Mouse (Mus musculus): ENCODE measurements around the gene Maml2.

Gene Maml2

DNA sequence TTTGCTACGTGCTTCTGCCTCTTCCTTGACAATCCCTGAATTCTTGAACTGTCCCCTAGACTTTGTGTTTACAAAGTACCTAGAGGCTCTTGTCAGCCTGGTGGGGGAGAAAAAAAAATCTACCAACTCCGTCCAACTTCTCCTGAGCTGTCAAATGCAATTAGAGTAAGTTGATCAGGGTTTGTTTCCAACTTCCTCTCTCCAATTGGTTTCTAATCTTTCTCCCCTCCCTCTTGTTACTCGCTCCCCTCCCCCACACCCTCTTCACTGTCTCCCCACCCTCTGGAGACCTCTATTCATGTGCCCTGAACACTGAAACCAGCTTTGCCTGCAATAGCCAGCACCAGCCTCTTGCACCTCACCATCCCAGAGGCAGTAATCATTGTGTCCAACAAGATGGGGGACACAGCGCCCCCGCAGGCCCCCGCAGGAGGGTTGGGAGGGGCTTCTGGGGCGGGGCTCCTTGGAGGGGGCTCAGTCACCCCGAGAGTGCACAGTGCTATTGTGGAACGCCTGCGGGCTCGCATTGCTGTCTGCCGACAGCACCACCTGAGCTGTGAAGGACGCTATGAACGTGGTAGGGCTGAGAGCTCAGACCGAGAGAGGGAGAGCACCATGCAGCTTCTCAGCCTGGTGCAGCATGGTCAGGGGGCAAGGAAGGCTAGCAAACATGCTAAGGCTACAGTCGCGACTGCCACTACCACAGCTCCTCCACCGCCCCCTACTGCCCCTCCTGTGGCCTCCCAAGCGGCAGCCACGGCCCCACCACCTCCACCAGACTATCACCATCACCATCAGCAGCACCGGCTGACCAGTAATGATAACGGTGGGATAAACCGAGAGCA, at the start of gene Maml2:
Gene Maml2, plus strand, starts transcription at position 290 of the 845 bp plus-strand sequence.
- peak; percentile 63 to 69 for DNase-seq

DNA sequence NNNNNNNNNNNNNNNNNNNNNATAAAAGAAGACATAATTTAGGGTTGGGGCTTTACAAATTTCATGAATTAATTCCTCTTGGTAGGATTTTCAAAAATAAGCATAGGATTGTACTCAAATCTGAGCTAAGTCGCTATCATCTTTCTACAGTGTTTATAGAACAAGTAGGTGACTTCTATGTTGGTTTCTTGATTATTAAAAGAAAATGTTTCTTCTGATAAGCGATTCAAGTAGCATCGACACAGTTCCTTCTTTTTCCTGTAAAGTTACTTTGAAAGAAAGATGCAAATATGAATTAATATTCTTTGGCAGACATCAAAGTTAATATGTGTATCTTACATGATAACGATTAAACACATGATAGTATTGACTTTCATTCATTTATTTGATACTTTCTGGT, 49.7 kb upstream of the Maml2 start:
- no peak for DNase-seq

- DNase-seq: no peak
Measured at GRCm38 (mm10) chr9:13251251-13251650, 46.5 kb upstream of the Maml2 start.

DNA sequence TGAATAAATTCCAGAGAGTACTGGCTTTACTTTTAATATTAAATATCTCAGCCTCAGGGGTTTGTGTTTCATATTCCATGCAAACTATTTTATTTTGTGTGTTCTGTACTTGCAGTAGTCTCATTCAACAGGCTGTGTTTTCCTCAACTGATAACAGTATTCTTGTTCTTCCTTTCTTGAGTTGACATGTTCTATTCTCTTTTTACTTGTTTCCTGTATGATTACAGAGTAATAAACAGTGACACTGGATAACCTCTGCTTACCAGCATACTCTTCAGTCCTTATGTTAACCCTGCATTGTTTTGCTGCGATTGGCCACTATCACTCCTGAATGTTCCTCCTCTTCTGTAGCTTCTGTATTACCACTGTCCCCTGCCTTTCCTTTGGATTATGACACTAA, 41.0 kb upstream of the Maml2 start:
- no peak for DNase-seq

DNA sequence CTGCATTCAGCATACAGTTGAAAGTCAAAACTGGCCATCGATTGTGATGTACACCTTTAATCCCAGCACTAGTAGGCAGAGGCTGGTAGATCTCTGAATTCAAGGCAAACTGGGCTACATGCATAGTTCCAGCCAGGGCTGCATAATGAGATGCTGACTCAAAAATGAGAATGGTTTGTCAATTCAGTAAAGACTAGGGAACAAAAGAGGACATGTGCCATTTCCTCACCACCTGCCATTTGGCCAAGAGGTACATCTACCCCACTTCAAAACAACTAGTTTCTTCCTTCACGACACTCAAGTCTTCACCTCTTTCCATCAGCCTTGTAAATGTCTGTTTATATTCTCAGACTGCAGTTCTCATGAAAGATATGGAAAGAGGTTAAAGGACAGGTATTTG, 39.6 kb upstream of the Maml2 start:
- no peak for DNase-seq

DNA sequence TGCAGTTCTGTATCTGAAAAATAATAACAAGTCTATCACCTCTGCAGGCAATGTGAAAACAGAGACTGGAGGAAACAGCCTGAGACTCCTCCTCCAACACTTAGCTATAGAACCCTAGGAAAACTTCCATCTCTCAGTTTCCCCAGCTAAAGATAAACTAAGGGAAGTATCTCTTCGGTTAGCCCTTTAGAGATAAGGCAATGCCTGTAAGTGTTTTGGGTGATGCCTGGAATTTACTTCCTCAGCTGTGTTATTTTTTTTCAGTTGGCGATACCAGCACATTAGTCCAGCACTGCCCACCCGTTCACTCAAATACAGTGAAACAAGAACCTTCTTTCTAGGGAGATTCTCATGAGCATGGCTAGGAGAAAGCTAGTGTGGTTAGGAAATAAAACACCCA, 36.8 kb upstream of the Maml2 start:
- DNase-seq: no peak

DNA sequence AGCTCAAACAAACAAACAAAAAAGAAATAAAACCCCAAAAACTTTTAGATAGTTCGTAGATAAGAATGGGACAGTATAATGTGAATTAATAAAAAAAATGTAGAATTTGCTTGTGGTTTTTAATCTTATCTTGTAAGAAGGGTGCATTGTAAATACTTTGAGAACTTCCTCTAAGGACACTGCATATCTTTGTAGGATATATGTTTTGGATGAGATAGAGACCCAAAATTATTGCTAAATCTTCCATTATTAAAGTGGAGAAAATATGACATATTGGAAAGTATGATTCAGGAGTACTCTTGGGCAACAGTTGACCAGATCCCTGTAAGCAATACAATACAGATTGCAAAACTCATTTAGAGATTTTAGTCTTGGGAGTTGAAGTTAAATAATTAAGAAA, 24.5 kb upstream of the Maml2 start:
- DNase-seq: no peak

DNA sequence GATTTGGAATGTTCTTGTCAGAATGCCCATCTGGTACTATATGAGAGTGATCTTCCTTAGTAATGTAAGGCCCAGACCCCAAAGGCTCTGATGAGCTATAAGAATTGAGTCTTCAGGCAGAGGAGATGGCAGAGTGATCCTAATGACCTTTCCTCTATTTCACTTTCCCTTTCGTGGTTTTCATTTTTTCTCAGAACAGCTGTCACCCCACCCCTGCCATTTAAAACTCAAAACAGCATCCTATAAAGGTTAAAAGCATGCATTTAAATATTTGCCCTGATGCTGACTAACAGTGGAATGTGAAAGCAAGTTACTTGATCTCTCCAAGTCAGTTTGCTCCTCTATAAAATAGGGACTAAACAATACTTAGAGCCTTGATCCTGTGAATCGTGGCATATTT, 10.3 kb upstream of the Maml2 start:
- no peak for DNase-seq

- peak; percentile 76 to 78 for DNase-seq
Measured at GRCm38 (mm10) chr9:13296274-13297121, 1.3 kb upstream of the Maml2 start.

DNA sequence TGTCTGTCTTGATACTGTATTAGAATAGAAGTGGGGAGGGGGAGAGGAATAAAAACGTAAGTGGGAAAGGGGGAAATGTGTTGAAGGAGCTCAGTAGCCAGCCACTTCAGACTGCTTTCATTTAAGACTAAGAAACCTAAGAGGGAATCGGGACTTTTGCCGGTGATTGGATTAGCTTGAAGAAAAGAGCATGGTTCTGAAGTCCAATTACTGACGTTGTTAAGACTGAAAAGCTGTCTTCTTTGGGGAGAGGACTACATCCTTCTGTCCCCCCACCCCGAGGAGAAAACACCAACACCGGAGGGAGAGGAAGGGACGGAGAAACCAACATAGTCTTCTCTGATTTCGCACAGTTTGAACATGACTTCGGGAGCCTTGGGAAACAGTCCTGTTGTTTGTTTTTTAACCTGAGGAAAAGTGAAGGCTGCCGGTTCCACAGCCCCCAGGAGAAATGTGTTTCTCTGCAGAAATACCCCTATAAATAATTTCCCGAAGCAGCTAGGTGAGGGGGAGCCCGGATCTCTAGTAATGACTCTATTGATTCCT, 562 bp upstream of the Maml2 start:
- peak in 1 of 2 experiments; percentile 24 for DNase-seq

- DNase-seq: no peak
Measured at GRCm38 (mm10) chr9:13298513-13298878, 739 bp downstream of the Maml2 start.

DNA sequence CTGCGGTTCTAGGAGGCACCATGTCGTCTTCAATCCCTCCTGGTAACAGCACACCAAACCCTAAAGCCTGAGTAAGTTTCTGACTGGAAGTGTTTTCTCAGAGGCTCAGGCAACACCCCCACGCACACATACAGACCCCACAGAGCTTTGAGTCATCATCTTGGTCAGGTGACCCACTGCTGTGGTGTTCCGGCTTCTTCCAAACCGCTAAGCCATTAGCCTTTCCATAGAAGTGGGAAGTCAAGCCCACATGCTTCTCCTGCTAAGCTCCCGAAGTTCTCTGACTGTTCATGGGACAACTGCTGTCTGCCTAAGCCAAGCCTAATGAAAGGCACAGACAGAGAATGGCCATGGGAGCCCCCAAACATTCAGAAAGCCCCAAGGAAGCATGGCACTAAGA, 1.4 kb downstream of the Maml2 start:
- no peak for DNase-seq

- DNase-seq: no peak
Measured at GRCm38 (mm10) chr9:13300041-13300441, 2.3 kb downstream of the Maml2 start.

DNA sequence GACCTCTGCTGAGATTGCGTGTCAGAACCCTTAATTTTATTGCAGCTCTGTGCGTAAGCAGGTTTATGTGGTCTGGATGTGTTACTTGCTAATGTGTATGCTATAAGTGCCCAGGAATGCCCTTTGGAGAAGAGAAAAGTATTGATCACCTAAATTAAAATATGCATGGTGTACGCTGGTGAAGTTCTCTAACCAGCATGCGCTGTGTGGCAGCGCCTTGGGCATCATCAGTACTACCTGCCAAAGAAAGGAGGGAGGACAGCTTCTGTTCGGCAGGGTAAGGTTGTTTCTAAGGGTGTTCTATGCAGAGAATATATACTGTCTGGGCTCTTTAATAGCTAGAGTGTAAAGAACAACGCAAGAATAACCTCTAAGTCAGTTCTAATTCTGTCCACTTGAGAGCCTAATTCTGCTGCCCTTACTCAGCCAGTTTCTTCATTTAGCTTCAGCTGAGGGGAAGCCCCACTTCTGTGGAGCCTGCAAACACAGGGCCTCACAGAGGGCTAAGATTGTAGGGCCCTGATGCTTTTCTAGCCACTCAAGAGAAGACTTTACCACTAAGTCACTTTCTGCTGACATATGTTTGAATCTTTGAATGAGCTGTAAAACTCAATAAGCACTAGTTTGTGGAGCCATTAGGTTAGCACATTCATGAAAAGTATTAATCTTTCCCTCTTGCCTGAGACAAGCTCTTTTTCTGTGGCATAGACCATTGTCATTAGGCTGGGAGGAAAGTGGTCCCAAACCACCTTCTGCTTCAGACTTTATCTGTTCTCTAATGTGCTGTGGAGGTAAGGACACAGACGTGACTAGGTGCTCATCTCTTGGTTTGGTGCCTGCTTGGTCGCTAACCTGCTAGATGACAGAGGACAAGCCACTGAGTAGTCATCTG, 3.4 kb downstream of the Maml2 start:
- no peak for DNase-seq

DNA sequence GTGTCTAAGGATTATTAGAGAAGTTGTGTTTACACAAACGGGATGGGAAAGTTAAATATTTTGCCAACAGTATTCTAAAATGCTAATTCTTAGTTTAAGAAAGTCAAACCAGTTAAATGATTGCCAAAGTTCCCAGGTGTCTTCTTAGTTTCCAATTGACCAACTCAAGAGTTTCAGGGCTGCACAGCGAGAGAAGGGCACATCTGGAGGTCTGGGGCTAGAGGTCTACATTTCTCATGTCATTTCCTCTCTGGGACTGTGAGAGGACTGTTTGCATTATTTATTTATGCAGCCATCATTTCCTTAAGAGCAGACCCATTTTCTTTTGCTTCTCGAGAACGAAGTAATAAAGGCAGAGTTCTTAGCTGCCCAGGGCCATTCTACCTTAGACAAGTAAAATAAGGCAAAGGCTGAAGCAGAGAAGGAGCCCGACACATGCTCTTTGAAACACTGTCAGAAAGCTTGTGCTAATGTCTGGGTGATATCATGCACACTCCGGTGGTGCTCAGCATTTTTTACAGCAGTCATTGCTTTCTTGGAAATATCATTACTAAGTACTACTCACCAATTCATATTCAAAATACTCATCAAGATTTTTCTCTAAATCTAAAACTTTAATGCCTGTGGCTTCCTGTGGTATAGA, 4.5 kb downstream of the Maml2 start:
- no peak for DNase-seq

DNA sequence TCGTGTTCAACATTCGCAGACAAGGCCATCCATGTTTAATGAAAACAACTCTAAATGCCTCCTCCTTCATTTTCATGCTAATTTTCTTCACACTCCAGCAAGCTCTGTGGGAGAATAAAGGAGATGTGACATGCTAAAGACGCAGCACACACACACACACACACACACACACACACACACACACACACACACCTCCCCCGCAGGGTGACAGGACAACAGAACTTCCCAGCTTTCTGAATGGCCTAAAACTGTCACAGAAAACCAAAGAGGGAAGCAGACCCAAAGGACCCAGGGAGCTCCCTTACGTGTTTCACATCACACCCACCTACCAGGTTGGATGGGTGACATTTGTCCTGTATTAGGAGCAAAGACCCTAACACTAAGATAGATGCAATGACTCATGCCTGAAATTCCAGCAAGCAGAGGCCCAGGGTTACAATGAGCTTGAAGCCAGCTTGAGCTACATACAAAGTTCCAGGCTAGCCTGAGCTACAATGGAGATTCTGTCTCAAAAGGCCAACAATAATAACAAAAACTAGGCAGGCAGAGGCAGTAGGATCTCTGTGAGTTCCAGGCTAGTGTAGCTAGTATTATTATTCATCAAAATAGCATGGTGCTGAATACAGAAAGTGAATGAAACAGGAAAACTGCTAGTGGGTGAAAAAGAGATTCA, 5.5 kb downstream of the Maml2 start:
- no peak for DNase-seq

DNA sequence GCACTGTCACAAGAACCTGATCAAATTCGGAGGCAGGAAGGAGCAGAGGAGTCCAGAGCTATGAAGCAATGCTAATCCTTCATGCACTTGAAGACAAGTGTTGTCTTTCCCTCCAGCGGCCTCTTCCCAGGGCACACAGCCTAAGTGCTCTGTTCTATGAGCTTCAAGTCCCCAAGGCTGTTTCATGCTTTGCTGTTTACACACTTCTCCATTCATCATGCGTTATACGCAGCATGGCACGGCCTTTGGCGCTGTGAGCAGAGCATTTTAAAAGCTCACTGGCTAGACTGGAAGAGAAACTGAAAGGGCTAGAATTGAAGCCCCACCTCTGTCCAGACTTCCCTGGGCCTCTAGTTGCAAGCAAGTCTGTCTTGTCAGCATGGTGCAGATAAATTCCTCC, 6.2 kb downstream of the Maml2 start:
- DNase-seq: peak; percentile 31 to 50

DNA sequence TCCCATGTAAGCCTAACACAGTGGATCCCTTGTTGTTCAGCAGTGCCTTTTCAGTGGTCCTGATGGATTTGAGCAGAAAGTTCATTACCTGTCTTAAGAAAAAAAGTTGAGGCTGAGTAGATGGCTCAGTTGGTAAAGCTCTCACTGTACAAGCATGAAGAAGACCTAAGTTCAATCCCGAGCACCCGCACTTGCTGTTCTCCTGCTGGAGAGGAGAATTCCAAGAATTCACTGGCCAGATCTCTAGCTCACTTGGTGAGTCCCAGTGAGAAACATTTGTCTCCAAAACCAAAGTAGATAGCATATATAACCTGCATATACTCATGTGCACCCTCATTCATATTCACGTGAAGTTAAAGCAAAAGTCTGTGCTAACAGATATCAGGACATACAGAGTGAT, 8.7 kb downstream of the Maml2 start:
- DNase-seq: no peak

DNA sequence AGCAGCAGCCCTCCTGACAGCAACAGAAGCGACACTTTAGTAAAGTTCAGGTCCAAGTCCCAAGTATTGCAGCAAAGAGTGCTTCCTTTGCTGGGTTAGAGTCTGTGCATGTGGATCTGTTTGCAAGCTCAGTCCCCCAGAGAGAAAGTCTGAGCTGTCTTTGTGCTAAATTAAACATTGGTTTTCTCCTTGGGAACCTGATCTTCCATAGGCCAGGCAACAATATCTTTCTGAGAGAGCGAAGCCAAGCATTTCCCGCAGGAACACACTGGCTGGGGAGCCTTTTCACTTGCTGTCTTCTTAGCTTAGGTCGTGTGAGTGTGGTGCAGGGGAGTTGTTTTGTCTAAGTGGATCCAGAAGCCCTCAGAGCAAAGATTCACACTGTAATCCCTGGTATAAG, 9.5 kb downstream of the Maml2 start:
- DNase-seq: no peak

DNA sequence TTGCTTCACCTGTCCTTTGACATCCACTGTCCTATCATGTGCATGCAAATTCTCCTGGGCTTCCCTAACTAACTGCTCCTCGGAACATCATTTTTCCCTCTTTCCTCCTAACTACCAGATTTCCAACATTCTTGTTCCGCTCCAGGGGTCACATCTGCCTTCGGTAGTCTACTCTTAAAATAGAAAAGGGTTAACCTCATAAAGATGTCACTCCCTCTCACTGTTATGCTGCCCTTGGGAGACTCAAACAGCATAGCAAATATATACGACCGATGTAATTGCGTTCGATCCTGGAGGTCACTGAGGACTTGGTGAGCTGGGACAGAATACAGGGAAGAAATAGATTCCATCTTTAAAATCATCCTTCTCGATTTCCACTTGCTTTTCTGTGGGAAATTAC, 11.0 kb downstream of the Maml2 start:
- no peak for DNase-seq

GRCm38 (mm10) chr9:13309807-13310206, 12.1 kb downstream of the Maml2 start:
- no peak for DNase-seq

DNA sequence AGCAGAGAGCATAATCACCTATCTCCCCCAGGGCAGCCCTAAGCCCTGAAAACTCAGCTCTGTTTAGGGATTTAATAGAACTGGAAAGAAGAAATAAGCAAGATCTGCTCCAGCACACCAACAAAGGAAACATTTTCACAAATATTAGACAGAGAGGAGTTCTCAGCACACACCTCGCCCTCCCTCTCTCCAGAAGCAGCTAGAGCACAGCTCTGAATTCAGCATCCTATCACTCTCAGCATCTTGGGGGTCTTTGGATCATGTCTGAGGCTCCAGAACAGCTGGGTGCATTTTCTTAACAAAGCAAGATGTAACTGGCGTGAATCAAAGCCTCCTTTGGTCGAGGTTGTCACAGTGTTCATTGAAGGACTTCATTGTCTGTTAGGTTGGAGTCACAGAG, 12.5 kb downstream of the Maml2 start:
- no peak for DNase-seq

All from spleen, adult 18-20 months (tissue).